Mouse (Mus musculus): ENCODE measurements at regions not wholly inside any gene's neighbourhood (a gene's known extent, or its start where the extent isn't known, plus 50 kb on each side); places are given as distances from the start of the nearest gene placed in this dataset.

GRCm38 (mm10) chr13:111366871-111367270, 112.1 kb downstream of the Actbl2 start:
- Histone ChIP-seq H3K4me3 (ENCODE audit: control insufficient read depth, low read depth, low read length) (no peak overlapping the region), H3K4me1 (ENCODE audit: control insufficient read depth, insufficient read depth, low read length) (peaks cover 2% of the 10 kb centered on the region; the same call in 1 of the 2 replicates), H3K36me3 (ENCODE audit: control insufficient read depth, insufficient read depth, low read length) (no peaks in the 10 kb centered on the region), H3K27ac (ENCODE audit: control insufficient read depth, insufficient read depth, low read depth, low read length) (no peak overlapping the region), H3K27me3 (ENCODE audit: control insufficient read depth, insufficient read depth, low read length) (no peaks in the 10 kb centered on the region)
- no peak for TF ChIP-seq POLR2A (IDR thresholded peaks at IDR 0.05; ENCODE audit: control insufficient read depth, low read depth, low read length)
- TF ChIP-seq CTCF (IDR thresholded peaks at IDR 0.05; ENCODE audit: control insufficient read depth, insufficient read depth, insufficient replicate concordance, low read depth, low read length) = no peak

GRCm38 (mm10) chr13:111367620-111368019, 112.8 kb downstream of the Actbl2 start:
- Histone ChIP-seq H3K4me3 (ENCODE audit: control insufficient read depth, low read depth, low read length) (no peak overlapping the region), H3K36me3 (ENCODE audit: control insufficient read depth, insufficient read depth, low read length) (no peaks in the 10 kb centered on the region), H3K4me1 (ENCODE audit: control insufficient read depth, insufficient read depth, low read length) (peaks cover 2% of the 10 kb centered on the region; the same call in 1 of the 2 replicates), H3K27me3 (ENCODE audit: control insufficient read depth, insufficient read depth, low read length) (no peaks in the 10 kb centered on the region), H3K27ac (ENCODE audit: control insufficient read depth, insufficient read depth, low read depth, low read length) (no peak overlapping the region)
- TF ChIP-seq POLR2A (IDR thresholded peaks at IDR 0.05; ENCODE audit: control insufficient read depth, low read depth, low read length) (no peak), CTCF (IDR thresholded peaks at IDR 0.05; ENCODE audit: control insufficient read depth, insufficient read depth, insufficient replicate concordance, low read depth, low read length) (no peak)

GRCm38 (mm10) chr13:111369916-111370315, 115.1 kb downstream of the Actbl2 start:
- Histone ChIP-seq H3K27me3 (ENCODE audit: control insufficient read depth, insufficient read depth, low read length) (no peaks in the 10 kb centered on the region), H3K27ac (ENCODE audit: control insufficient read depth, insufficient read depth, low read depth, low read length) (no peak overlapping the region), H3K4me3 (ENCODE audit: control insufficient read depth, low read depth, low read length) (no peak overlapping the region), H3K4me1 (ENCODE audit: control insufficient read depth, insufficient read depth, low read length) (peaks cover 2% of the 10 kb centered on the region; the same call in 1 of the 2 replicates), H3K36me3 (ENCODE audit: control insufficient read depth, insufficient read depth, low read length) (no peaks in the 10 kb centered on the region)
- TF ChIP-seq POLR2A (IDR thresholded peaks at IDR 0.05; ENCODE audit: control insufficient read depth, low read depth, low read length) = no peak
- TF ChIP-seq CTCF (IDR thresholded peaks at IDR 0.05; ENCODE audit: control insufficient read depth, insufficient read depth, insufficient replicate concordance, low read depth, low read length) = no peak

GRCm38 (mm10) chr13:111373281-111373680, 116.6 kb downstream of the Gpbp1 start:
- TF ChIP-seq POLR2A (IDR thresholded peaks at IDR 0.05; ENCODE audit: control insufficient read depth, low read depth, low read length) (no peak), CTCF (IDR thresholded peaks at IDR 0.05; ENCODE audit: control insufficient read depth, insufficient read depth, insufficient replicate concordance, low read depth, low read length) (no peak)
- Histone ChIP-seq H3K36me3 (ENCODE audit: control insufficient read depth, insufficient read depth, low read length) (no peaks in the 10 kb centered on the region), H3K4me3 (ENCODE audit: control insufficient read depth, low read depth, low read length) (no peak overlapping the region), H3K27me3 (ENCODE audit: control insufficient read depth, insufficient read depth, low read length) (no peaks in the 10 kb centered on the region), H3K27ac (ENCODE audit: control insufficient read depth, insufficient read depth, low read depth, low read length) (peak overlapping the region; percentile 18), H3K4me1 (ENCODE audit: control insufficient read depth, insufficient read depth, low read length) (no peaks in the 10 kb centered on the region)

- H3K4me3 ChIP-seq (ENCODE audit: control insufficient read depth, low read depth, low read length) = no peak overlapping the region
- no peaks in the 10 kb centered on the region for H3K4me1 ChIP-seq (ENCODE audit: control insufficient read depth, insufficient read depth, low read length)
- H3K27ac ChIP-seq (ENCODE audit: control insufficient read depth, insufficient read depth, low read depth, low read length) = no peak overlapping the region
- TF ChIP-seq CTCF (IDR thresholded peaks at IDR 0.05; ENCODE audit: control insufficient read depth, insufficient read depth, insufficient replicate concordance, low read depth, low read length) (no peak), POLR2A (IDR thresholded peaks at IDR 0.05; ENCODE audit: control insufficient read depth, low read depth, low read length) (no peak)
- no peaks in the 10 kb centered on the region for H3K36me3 ChIP-seq (ENCODE audit: control insufficient read depth, insufficient read depth, low read length)
- no peaks in the 10 kb centered on the region for H3K27me3 ChIP-seq (ENCODE audit: control insufficient read depth, insufficient read depth, low read length)
Measured at GRCm38 (mm10) chr13:111373801-111374200, 116.1 kb downstream of the Gpbp1 start.
